Mouse (Mus musculus): ENCODE measurements around the gene Ptbp3.

Ptbp3 gene

DNA sequence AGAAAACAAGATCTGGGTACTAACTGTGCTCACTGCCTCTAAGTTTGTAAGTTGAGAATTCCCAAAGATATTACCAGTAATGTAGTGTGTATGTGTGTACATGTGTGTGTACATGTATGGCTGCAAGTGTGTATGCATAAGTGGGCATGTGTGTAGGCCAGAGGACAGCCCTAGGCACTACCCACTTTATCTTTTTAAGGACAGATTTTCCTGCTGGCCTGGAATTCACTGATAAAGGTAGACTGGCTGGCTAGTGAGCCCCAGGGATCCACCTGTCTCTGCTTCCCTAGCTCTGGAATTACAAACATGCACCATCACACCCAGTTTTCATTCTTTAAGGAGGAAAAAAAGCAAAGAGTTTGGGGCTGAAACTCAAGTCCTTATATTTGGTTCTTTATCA, 6.0 kb upstream of the Ptbp3 start:
- DNase-seq (ENCODE audit: low spot score), result no peak

DNA sequence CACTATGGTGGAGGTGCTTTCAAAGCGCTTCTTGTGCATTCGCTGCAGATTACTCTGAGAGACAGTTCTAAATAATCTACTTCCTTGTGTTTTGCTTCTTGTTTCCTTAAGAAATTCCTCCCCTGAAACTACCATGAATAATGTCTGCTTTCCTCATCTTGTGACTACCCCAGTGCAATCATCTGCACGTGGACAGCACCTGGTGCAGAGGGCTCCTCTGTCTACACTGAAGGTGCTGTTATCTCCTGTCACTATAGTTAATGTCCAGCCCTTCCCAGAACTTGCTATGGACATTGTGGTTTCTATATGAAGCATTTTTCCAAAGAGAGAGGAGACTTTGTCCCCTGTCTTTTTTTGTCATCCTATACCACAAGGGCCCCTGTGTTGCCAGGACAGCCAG, 4.4 kb upstream of the Ptbp3 start:
- DNase-seq (ENCODE audit: low spot score), result no peak

DNA sequence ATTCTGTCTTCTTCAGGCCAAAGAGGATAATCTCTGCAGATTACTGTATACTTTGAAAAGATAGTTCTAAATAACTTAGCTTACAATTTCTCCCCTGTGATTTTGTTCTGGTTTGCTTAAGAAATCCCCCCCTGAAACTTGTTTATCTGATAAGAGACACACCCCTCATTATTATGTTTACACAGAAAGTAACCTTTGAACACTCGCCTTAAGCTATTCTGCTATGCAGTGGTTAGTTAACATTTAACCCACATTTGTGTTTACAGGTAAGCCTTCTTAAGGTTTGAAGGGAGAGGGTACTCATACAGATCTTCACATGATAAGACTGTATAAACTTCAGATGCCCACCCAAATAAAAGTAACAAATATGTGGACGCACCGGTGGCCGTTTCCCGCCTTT, 3.7 kb upstream of the Ptbp3 start:
- DNase-seq (ENCODE audit: low spot score), result no peak

- no peak for DNase-seq (ENCODE audit: low spot score)
These were observed 2.7 kb upstream of the Ptbp3 start for GRCm38 (mm10) chr4:59551901-59552300.

GRCm38 (mm10) chr4:59549977-59550560, 905 bp upstream of the Ptbp3 start:
- no peak for DNase-seq (ENCODE audit: low spot score)

- DNase-seq (ENCODE audit: low spot score), result peak; percentile 48
These were observed 497 bp downstream of the Ptbp3 start for GRCm38 (mm10) chr4:59548560-59549174.

DNA sequence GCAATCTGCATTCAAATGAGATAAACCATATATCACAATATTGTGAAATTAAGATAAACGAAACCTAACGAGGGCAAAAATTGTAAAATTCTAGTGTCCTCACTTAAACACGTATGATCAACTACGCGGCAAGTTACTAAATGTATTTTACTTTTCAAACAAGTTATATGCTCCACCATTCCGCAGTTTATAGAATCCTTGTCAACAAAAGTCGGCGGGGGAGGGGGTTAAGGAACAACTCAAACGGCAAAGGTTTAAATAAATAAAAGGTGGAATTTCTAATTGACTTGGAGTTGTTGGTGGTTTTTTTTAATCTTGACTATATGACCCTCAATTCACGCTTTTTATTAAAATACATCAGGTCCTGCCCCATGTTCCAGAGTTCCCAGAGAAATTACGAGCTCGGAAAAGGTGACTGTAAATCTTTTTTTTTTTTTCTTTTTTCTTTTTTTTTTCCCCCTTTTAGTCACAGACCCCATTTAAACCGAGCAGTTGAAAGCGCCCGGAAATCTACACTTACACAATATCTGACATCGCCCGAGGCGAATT, 1.1 kb downstream of the Ptbp3 start:
- DNase-seq (ENCODE audit: low spot score), result no peak

GRCm38 (mm10) chr4:59547136-59547889, 1.9 kb downstream of the Ptbp3 start:
- DNase-seq (ENCODE audit: low spot score), result peak; percentile 60

GRCm38 (mm10) chr4:59546285-59547071, 2.7 kb downstream of the Ptbp3 start:
- no peak for DNase-seq (ENCODE audit: low spot score)

DNA sequence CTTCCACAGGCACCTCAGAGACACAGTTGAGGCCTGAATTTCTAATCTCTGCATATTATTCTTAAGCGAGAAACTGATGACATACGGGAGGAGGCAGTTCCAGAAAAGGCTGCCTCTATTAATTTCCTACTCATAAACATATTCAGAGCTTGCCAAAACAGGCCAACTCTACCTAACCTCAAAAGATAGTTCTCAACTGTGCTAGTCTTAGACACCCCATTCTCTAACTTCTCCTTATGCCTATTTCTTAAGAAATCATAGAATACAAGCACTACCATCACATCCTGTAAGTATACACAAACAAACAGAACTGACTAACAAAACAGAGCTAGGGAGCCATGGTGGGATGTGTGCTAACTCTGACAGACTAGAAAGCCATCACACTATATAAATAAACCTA, 4.5 kb downstream of the Ptbp3 start:
- DNase-seq (ENCODE audit: low spot score), result no peak

GRCm38 (mm10) chr4:59543006-59543405, 6.2 kb downstream of the Ptbp3 start:
- DNase-seq (ENCODE audit: low spot score), result no peak

- DNase-seq (ENCODE audit: low spot score), result no peak
These were observed 12.9 kb downstream of the Ptbp3 start for GRCm38 (mm10) chr4:59536281-59536680.

DNA sequence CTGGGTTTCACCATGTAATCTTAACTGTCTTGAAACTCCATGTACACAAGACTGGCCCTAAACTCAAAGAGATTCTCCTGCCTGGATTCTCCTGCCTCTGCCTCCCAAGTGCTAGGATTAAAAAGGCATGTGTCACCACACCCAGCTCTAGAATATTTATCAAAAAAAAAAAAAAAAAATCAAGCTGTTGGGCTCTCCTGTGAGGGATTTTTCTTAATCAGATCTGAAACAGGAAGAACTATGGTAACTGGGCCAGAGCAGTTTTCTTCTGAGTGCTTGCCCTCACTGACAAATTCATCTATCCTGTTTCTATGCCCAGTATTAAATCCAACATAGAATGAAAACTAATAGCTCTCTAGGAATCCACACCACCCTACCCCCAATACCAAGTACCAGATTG, 13.5 kb downstream of the Ptbp3 start:
- no peak for DNase-seq (ENCODE audit: low spot score)

- no peak for DNase-seq (ENCODE audit: low spot score)
These were observed 15.9 kb downstream of the Ptbp3 start for GRCm38 (mm10) chr4:59533268-59533667.

GRCm38 (mm10) chr4:59531172-59531571, 18.0 kb downstream of the Ptbp3 start:
- no peak for DNase-seq (ENCODE audit: low spot score)

DNA sequence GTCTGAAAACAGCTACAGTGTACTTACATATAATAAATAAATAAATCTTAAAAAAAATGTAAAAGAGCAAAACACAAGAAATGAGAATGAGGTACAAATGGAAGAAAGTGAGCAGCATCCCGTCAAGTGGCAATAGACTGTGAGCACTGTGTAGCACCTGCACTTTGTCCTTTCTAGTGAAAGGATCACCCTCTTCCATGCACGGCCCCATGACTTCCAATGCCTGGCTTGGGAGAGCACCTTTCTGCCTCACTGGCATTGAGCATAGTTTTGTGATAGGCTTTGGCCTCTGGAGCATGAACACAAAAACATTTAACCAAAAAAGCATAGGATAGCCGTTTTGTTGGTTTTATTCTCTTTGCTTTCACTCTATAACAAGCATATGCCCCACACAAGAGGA, 21.7 kb downstream of the Ptbp3 start:
- no peak for DNase-seq (ENCODE audit: low spot score)

DNA sequence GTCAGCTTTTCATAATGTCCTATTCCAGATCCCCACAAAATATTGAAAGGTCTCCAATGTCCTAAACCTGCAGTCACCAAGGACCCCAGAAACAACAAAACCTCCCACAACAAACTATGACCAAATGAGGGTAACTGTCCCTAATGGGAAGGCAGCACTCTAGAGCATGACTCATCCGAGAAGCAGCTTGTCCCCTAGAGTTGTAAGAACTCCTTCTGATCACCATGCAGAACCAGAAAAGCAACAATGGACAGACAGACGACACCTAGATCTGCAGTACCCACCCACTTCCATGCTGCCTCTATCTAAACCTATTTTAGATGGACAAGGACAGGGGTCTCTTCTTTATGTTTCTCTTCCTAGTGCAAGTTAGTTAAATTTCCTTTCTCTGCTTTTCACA, 22.4 kb downstream of the Ptbp3 start:
- no peak for DNase-seq (ENCODE audit: low spot score)

- no peak for DNase-seq (ENCODE audit: low spot score)
These were observed 24.3 kb downstream of the Ptbp3 start for GRCm38 (mm10) chr4:59524875-59525274.

GRCm38 (mm10) chr4:59510321-59510720, 38.8 kb downstream of the Ptbp3 start:
- DNase-seq (ENCODE audit: low spot score), result no peak

DNA sequence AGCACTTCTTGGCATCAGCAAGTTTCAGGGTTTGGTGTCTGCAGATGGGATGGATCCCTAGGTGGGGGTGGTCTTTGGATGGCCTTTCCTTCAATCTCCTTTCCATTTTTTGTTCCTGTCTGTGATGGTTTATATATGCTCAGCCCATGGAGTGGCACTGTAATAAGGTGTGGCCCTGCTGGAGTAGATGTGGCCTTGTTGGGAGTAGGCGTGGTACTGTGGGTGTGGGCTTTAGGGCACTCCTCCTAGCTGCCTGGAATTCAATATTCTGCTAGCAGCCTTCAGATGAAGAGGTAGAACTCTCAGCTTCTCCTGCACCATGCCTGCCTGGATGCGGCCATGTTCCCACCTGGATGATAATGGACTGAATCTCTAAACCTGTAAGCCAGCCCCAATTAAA, 39.6 kb downstream of the Ptbp3 start:
- no peak for DNase-seq (ENCODE audit: low spot score)

DNA sequence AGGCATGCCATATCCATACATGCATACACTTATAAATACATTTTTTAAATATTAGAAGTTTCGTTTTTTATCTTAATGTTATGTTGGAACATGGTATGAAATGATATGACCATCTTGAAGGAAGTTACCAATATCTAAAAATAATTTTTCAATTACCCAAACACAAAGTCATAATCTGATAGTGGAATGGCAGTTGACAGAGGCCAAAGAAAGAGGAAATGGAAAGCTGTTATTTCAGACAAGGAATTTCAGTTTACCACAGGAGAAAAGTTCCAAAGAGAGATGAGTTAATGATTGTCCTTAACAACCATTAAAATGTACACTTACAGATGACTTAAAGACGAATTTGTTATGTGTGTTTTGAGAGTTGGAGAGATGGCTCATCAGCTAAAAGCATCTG, 41.4 kb downstream of the Ptbp3 start:
- DNase-seq (ENCODE audit: low spot score), result no peak

DNA sequence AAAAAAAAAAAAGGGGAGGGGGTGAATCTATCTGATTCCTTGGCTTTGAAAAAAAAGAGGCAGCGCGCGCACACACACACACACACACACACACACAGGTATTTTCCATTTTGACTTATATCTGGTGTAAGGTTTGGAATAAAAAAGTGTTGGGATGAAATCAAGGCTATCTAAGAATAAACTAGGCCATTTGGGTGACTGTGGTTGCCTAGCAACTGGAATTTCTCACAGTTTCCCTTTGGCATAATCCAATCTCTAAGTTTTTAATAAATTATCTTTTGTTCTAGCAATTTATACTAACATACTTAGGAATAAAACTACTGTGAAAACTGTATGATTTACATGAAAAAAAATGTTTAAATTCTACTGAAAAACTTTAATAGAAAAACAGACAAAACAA, 42.5 kb downstream of the Ptbp3 start:
- DNase-seq (ENCODE audit: low spot score), result no peak

Measured in embryo, embryonic 10 days (tissue).